Mouse (Mus musculus) midbrain, embryonic 14.5 days (tissue): ENCODE measurements around the gene Cd37. TPM values are rescaled to one million over a fixed set of nuclear protein-coding genes. Genes with fewer than 3 reads are reported as not detected.

ENCODE experiments used
- ATAC-seq: fragments of 200-750 bp; cut with Nextera tagmentation; 2 replicates; pipeline ENCODE4 v1.8.0; 2017; ENCODE audit warnings: moderate number of reproducible peaks, moderate library complexity; ENCODE audit not compliant: low FRiP score, low TSS enrichment
- DNase-seq: peaks from one replicate; pipeline ENCODE4 v3.0.0-alpha.2; 2015
- H3K27ac ChIP-seq: fragments of 300-500 bp; sonication (generic); replicated peaks from 2 replicates; pipeline ENCODE4 v1.5.1; 2014; ENCODE audit warnings: mild to moderate bottlenecking, low read depth, low read length, moderate library complexity
- H3K27me3 ChIP-seq: fragments of 300-500 bp; sonication (generic); 2 replicates; pipeline ENCODE4 v1.6.1; 2014; ENCODE audit warnings: low read length, control low read depth, mixed read lengths; ENCODE audit not compliant: control insufficient read depth, insufficient read depth
- H3K36me3 ChIP-seq: fragments of 300-500 bp; sonication (generic); 2 replicates; pipeline ENCODE4 v1.6.1; 2014; ENCODE audit warnings: low read length, control low read depth; ENCODE audit not compliant: control insufficient read depth, insufficient read depth
- H3K4me1 ChIP-seq: fragments of 300-500 bp; sonication (generic); 2 replicates; pipeline ENCODE4 v1.6.1; 2014; ENCODE audit warnings: mild to moderate bottlenecking, antibody characterized with exemption, low read length, control low read depth; ENCODE audit not compliant: control insufficient read depth, insufficient read depth
- H3K4me2 ChIP-seq: fragments of 300-500 bp; sonication (generic); 2 replicates; pipeline ENCODE4 v1.6.1; 2014; ENCODE audit warnings: mild to moderate bottlenecking, low read length, moderate library complexity
- H3K4me3 ChIP-seq: fragments of 300-500 bp; sonication (generic); replicated peaks from 2 replicates; pipeline ENCODE4 v1.5.1; 2014; ENCODE audit warnings: low read depth, low read length
- H3K9ac ChIP-seq: fragments of 300-500 bp; sonication (generic); replicated peaks from 2 replicates; pipeline ENCODE4 v1.6.1; 2014; ENCODE audit warnings: mild to moderate bottlenecking, low read length, moderate library complexity
- H3K9me3 ChIP-seq: fragments of 300-500 bp; sonication (generic); 2 replicates; pipeline ENCODE4 v1.6.1; 2016; ENCODE audit warnings: low read length, control low read depth, mixed read lengths; ENCODE audit not compliant: control insufficient read depth
- WGBS: fragments of 180-500 bp; shearing (Covaris S2); extraction: QIAGEN DNeasy Blood & Tissue Kit; methylation state at CpG from one replicate; pipeline ENCODE4 v1.1.7; 2014; 5-methylcytosine and 5-hydroxymethylcytosine counted together
- polyA plus RNA-seq: library from polyadenylated mRNA; unstranded; fragments of >200 nt; fragmentation: Nextera tagmentation; extraction: Ambion mirVana; gene quantifications from 2 replicates; pipeline ENCODE4 v1.2.1, GENCODE M21; 2014

The Cd37 gene
- polyA plus RNA-seq, 1 experiment from 2014 or later, result 0.76 TPM

GRCm38 (mm10) chr7:45202654-45203053, 36.3 kb downstream of the Cd37 start:
- ATAC-seq (no peak), DNase-seq (no peak)
- no peaks in the 10 kb centered on the region for H3K36me3 ChIP-seq
- no peak overlapping the region for H3K4me3 ChIP-seq
- H3K9me3 ChIP-seq, result no peaks in the 10 kb centered on the region
- no peaks in the 10 kb centered on the region for H3K4me1 ChIP-seq
- no peak overlapping the region for H3K4me2 ChIP-seq
- no peaks in the 10 kb centered on the region for H3K27me3 ChIP-seq
- whole genome bisulfite sequencing, result 62% methylated on average over 10 of the region's 10 CpGs
- H3K27ac ChIP-seq, result no peak overlapping the region
- no peak overlapping the region for H3K9ac ChIP-seq

- DNase-seq (no peak), ATAC-seq (no peak)
- H3K4me3 ChIP-seq, result no peak overlapping the region
- H3K27me3 ChIP-seq, result no peaks in the 10 kb centered on the region
- H3K27ac ChIP-seq, result no peak overlapping the region
- no peaks in the 10 kb centered on the region for H3K36me3 ChIP-seq
- H3K9ac ChIP-seq, result no peak overlapping the region
- WGBS, result 82% methylated on average over 11 of the region's 11 CpGs
- H3K9me3 ChIP-seq, result no peaks in the 10 kb centered on the region
- no peak overlapping the region for H3K4me2 ChIP-seq
- H3K4me1 ChIP-seq, result no peaks in the 10 kb centered on the region
Observed at GRCm38 (mm10) chr7:45198961-45199360, 40.0 kb downstream of the Cd37 start.

- H3K27ac ChIP-seq, result no peak overlapping the region
- H3K4me3 ChIP-seq, result no peak overlapping the region
- no peaks in the 10 kb centered on the region for H3K36me3 ChIP-seq
- peak; percentile 46; the same call in 1 of the 2 replicates for ATAC-seq
- no peak overlapping the region; the same call in 1 of the 2 replicates for H3K9ac ChIP-seq
- no peaks in the 10 kb centered on the region for H3K27me3 ChIP-seq
- H3K4me1 ChIP-seq, result no peaks in the 10 kb centered on the region
- peak; percentile 90 for DNase-seq
- H3K4me2 ChIP-seq, result 0 out of 2 replicates have a peak overlapping the region, but pooled peaks have one; percentile 10
- 10% methylated on average over 5 of the region's 5 CpGs for WGBS
- H3K9me3 ChIP-seq, result no peaks in the 10 kb centered on the region
Observed at GRCm38 (mm10) chr7:45198435-45198834, 40.5 kb downstream of the Cd37 start.

- no peak overlapping the region for H3K4me2 ChIP-seq
- H3K27ac ChIP-seq, result no peak overlapping the region
- no peaks in the 10 kb centered on the region for H3K36me3 ChIP-seq
- no peaks in the 10 kb centered on the region for H3K9me3 ChIP-seq
- H3K4me1 ChIP-seq, result no peaks in the 10 kb centered on the region
- no peak overlapping the region for H3K9ac ChIP-seq
- H3K4me3 ChIP-seq, result no peak overlapping the region
- no peaks in the 10 kb centered on the region for H3K27me3 ChIP-seq
- 62% methylated on average over 5 of the region's 5 CpGs for WGBS
- ATAC-seq (no peak), DNase-seq (no peak)
Observed at GRCm38 (mm10) chr7:45196994-45197393, 41.9 kb downstream of the Cd37 start.

- Histone ChIP-seq H3K4me2 (no peak overlapping the region), H3K27me3 (no peaks in the 10 kb centered on the region), H3K36me3 (no peaks in the 10 kb centered on the region), H3K27ac (no peak overlapping the region), H3K4me3 (no peak overlapping the region), H3K9me3 (no peaks in the 10 kb centered on the region), H3K4me1 (no peaks in the 10 kb centered on the region), H3K9ac (no peak overlapping the region)
- ATAC-seq, result no peak
- 81% methylated on average over 4 of the region's 4 CpGs for WGBS
- no peak for DNase-seq
Observed at GRCm38 (mm10) chr7:45196176-45196535, 42.8 kb downstream of the Cd37 start.

GRCm38 (mm10) chr7:45195341-45196175, 43.4 kb downstream of the Cd37 start:
- DNase-seq (no peak), ATAC-seq (no peak)
- Histone ChIP-seq H3K4me1 (no peaks in the 10 kb centered on the region), H3K9ac (no peak overlapping the region), H3K9me3 (no peaks in the 10 kb centered on the region), H3K4me2 (no peak overlapping the region), H3K36me3 (no peaks in the 10 kb centered on the region), H3K27ac (no peak overlapping the region), H3K4me3 (no peak overlapping the region), H3K27me3 (no peaks in the 10 kb centered on the region)
- 52% methylated on average over 13 of the region's 13 CpGs for WGBS

GRCm38 (mm10) chr7:45193871-45194785, 44.8 kb downstream of the Cd37 start:
- H3K27me3 ChIP-seq, result no peaks in the 10 kb centered on the region
- H3K27ac ChIP-seq, result no peak overlapping the region
- H3K4me2 ChIP-seq, result no peak overlapping the region
- no peak for ATAC-seq
- no peaks in the 10 kb centered on the region for H3K9me3 ChIP-seq
- DNase-seq, result no peak
- no peak overlapping the region for H3K9ac ChIP-seq
- no peaks in the 10 kb centered on the region for H3K36me3 ChIP-seq
- H3K4me1 ChIP-seq, result no peaks in the 10 kb centered on the region
- H3K4me3 ChIP-seq, result no peak overlapping the region
- WGBS, result 67% methylated on average over 17 of the region's 17 CpGs

- H3K27me3 ChIP-seq, result no peaks in the 10 kb centered on the region
- no peak overlapping the region for H3K27ac ChIP-seq
- ATAC-seq (no peak), DNase-seq (no peak)
- WGBS, result 61% methylated on average over 5 of the region's 5 CpGs
- H3K4me2 ChIP-seq, result no peak overlapping the region
- no peak overlapping the region for H3K9ac ChIP-seq
- no peak overlapping the region for H3K4me3 ChIP-seq
- H3K36me3 ChIP-seq, result no peaks in the 10 kb centered on the region
- no peaks in the 10 kb centered on the region for H3K4me1 ChIP-seq
- no peaks in the 10 kb centered on the region for H3K9me3 ChIP-seq
Observed at GRCm38 (mm10) chr7:45193406-45193805, 45.5 kb downstream of the Cd37 start.
